Mouse (Mus musculus): ENCODE results near the gene Myo10. TPM values are rescaled to one million over a fixed set of nuclear protein-coding genes. Genes with fewer than 3 reads are reported as not detected.
"Not testable (repeated sequence)": the region's sequence is repeated elsewhere in the genome, so short reads cannot be mapped to it uniquely, and the experiment has no call there.

Gene Myo10
- polyA plus RNA-seq, 1 experiment from 2014 or later, result 66.3 TPM

DNA sequence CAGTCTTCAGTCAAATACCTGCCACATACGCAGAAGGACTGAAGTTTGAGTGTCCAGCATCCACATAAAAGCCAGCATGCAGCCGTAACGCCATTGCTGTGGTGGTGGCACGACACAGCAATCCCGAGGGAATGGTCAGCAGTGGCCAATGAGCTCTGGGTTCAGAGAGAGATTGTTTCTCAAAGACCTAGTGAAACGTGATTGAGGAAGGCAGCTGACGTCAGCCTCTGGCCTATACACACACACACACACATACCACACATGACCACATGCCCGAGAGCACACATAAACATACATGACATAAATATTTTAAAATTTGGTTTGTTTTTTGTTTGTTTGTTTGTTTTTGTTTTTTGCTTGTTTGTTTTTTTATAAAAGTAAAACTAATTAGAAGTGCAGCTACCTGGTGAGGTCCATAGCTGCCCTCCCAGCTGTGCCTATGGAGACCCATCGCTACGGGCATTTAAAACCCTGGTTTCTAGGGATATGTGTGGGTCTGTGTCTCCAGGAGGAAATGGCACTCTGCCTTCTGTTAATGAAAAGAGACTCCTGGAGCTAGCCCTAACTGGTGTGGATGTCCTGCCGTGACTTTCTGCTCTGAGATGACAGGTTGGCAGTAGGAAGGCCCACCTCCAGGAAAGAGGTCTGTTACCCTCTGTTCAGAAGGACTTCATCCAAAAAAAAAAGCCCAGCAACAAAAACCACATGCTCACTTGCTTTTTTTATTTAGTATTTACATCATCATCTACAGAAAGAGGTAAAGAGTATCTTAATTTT is 82.7 kb downstream of the Myo10 start:
- Histone ChIP-seq H3K4me3 (no peak overlapping the region), H3K27ac (no peak overlapping the region), H3K9me3 (no peaks in the 10 kb centered on the region; the same call in 1 of the 2 replicates), H3K27me3 (ENCODE audit: poor library complexity, severe bottlenecking) (no peaks in the 10 kb centered on the region), H3K4me1 (0 out of 2 replicates have a peak, but pooled peaks cover 3% of the 10 kb centered on the region), H3K36me3 (replicated peaks) (peaks cover 36% of the 10 kb centered on the region)
- DNase-seq (ENCODE audit: extremely low spot score, low spot score), result no peak
- 86% methylated on average over 11 of the region's 11 CpGs for WGBS

GRCm38 (mm10) chr15:25706874-25707554 is 84.7 kb downstream of the Myo10 start:
- H3K27me3 ChIP-seq (ENCODE audit: poor library complexity, severe bottlenecking), result no peaks in the 10 kb centered on the region
- H3K4me3 ChIP-seq, result no peak overlapping the region
- H3K4me1 ChIP-seq, result 0 out of 2 replicates have a peak, but pooled peaks cover 3% of the 10 kb centered on the region
- no peaks in the 10 kb centered on the region; the same call in 1 of the 2 replicates for H3K9me3 ChIP-seq
- WGBS, result 91% methylated on average over 19 of the region's 19 CpGs
- no peak for DNase-seq (ENCODE audit: extremely low spot score, low spot score)
- H3K36me3 ChIP-seq (replicated peaks), result peaks cover 29% of the 10 kb centered on the region
- H3K27ac ChIP-seq, result 0 out of 2 replicates have a peak overlapping the region, but pooled peaks have one; percentile 8

GRCm38 (mm10) chr15:25707891-25708290 is 85.6 kb downstream of the Myo10 start:
- Histone ChIP-seq H3K36me3 (replicated peaks) (peaks cover 20% of the 10 kb centered on the region), H3K27me3 (ENCODE audit: poor library complexity, severe bottlenecking) (peaks cover 5% of the 10 kb centered on the region), H3K9me3 (no peaks in the 10 kb centered on the region), H3K4me1 (peaks cover 7% of the 10 kb centered on the region), H3K27ac (no peak overlapping the region), H3K4me3 (no peak overlapping the region)
- no peak for DNase-seq (ENCODE audit: extremely low spot score, low spot score)
- WGBS, result 69% methylated on average over 1 of the region's 1 CpGs

GRCm38 (mm10) chr15:25710876-25711275 is 88.6 kb downstream of the Myo10 start:
- Histone ChIP-seq H3K36me3 (replicated peaks) (peaks cover 16% of the 10 kb centered on the region), H3K9me3 (no peaks in the 10 kb centered on the region), H3K4me3 (no peak overlapping the region), H3K4me1 (peaks cover 28% of the 10 kb centered on the region), H3K27me3 (ENCODE audit: poor library complexity, severe bottlenecking) (peaks cover 30% of the 10 kb centered on the region), H3K27ac (no peak overlapping the region)
- 93% methylated on average over 10 of the region's 10 CpGs for WGBS
- DNase-seq (ENCODE audit: extremely low spot score, low spot score), result no peak

DNA sequence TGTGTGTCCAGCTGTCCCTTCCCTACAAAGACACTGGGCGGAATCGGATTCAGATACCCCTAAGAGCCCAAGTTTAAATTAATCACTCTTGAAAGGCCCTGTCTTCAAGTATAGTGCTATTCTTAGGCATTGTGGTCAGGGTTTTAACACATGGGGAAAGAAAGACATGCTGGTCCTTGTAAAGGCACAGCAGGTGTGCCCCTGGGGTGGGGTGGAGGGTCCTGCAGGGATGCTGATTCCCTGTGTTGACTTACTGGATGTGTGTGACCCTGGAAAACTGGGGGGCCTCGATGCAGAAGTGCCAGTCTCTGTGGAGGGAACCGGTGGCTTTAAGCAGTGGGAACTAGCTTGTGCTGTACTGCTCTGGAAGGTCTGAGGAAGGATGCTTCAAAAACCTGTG is 90.6 kb downstream of the Myo10 start:
- Histone ChIP-seq H3K4me3 (no peak overlapping the region), H3K27ac (no peak overlapping the region), H3K27me3 (ENCODE audit: poor library complexity, severe bottlenecking) (peaks cover 30% of the 10 kb centered on the region), H3K4me1 (peaks cover 30% of the 10 kb centered on the region), H3K9me3 (no peaks in the 10 kb centered on the region), H3K36me3 (replicated peaks) (peaks cover 2% of the 10 kb centered on the region; the same call in 1 of the 2 replicates)
- DNase-seq (ENCODE audit: extremely low spot score, low spot score), result no peak
- 68% methylated on average over 4 of the region's 4 CpGs for WGBS

DNA sequence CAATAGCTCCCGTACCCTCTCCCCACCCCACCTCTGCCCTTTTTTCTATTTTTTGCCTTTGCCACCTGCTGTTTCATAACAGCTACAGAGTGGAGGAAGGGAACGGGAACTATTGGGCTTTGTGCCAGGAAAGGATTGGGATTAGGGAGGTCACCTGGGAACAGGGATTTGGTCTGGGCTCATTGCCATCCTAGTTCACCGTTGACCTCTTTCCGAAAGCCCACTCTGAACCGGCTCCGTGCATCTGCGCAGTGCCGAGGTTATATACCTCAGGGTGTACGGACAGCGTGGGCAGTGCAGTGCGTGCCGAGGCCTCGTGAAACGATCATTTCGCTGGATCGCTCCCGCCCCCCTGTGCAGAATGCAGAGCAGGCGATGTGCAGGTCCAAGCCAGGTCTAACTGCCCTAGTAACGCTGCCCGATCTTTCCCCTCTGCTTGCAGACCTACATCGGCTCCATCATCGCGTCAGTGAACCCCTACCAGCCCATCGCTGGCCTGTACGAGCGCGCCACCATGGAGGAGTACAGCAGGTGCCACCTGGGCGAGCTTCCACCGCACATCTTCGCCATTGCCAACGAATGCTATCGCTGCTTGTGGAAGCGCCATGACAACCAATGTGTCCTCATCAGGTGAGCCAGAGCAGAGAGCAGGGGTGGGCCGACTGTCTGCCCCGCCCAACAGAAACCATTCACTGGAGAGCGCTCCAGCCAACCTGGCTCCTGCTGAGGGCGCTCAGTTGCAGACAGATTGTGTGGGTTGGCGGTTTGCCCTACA is 91.4 kb downstream of the Myo10 start:
- DNase-seq (ENCODE audit: extremely low spot score, low spot score), result no peak
- Histone ChIP-seq H3K4me1 (peaks cover 30% of the 10 kb centered on the region), H3K36me3 (replicated peaks) (peaks cover 2% of the 10 kb centered on the region; the same call in 1 of the 2 replicates), H3K4me3 (peak overlapping the region; percentile 32), H3K9me3 (no peaks in the 10 kb centered on the region), H3K27me3 (ENCODE audit: poor library complexity, severe bottlenecking) (peaks cover 30% of the 10 kb centered on the region), H3K27ac (no peak overlapping the region)
- 51% methylated on average over 38 of the region's 38 CpGs for WGBS

GRCm38 (mm10) chr15:25715218-25715995 is 93.1 kb downstream of the Myo10 start:
- H3K4me1 ChIP-seq, result peaks cover 30% of the 10 kb centered on the region
- H3K27ac ChIP-seq, result no peak overlapping the region
- no peak for DNase-seq (ENCODE audit: extremely low spot score, low spot score)
- H3K36me3 ChIP-seq (replicated peaks), result peaks cover 2% of the 10 kb centered on the region; the same call in 1 of the 2 replicates
- H3K27me3 ChIP-seq (ENCODE audit: poor library complexity, severe bottlenecking), result peaks cover 30% of the 10 kb centered on the region
- 85% methylated on average over 10 of the region's 10 CpGs for WGBS
- no peak overlapping the region for H3K4me3 ChIP-seq
- no peaks in the 10 kb centered on the region for H3K9me3 ChIP-seq

DNA sequence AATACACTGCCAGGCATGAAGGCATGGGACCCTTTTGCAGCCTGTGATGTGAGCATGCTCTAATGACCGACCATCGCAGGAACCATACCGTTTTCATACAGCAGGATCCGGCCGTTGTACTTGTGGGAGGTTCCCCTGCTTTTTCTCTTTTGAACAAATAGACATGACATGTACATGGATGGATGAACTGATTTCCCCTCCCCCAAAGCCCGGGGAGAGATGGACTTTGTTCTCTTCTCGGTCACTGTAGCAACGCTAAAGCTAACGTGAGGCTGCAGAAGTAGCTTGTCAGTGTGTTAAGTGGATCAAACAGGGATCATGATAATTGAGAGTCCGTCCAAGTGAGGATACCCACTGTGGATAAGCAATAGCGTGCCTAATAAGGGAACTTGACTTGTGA is 93.7 kb downstream of the Myo10 start:
- no peak overlapping the region for H3K4me3 ChIP-seq
- 80% methylated on average over 11 of the region's 11 CpGs for WGBS
- no peaks in the 10 kb centered on the region for H3K9me3 ChIP-seq
- H3K4me1 ChIP-seq, result peaks cover 30% of the 10 kb centered on the region
- DNase-seq (ENCODE audit: extremely low spot score, low spot score), result no peak
- no peak overlapping the region for H3K27ac ChIP-seq
- peaks cover 30% of the 10 kb centered on the region for H3K27me3 ChIP-seq (ENCODE audit: poor library complexity, severe bottlenecking)
- peaks cover 6% of the 10 kb centered on the region; the same call in 1 of the 2 replicates for H3K36me3 ChIP-seq (replicated peaks)

- Histone ChIP-seq H3K36me3 (replicated peaks) (peaks cover 12% of the 10 kb centered on the region), H3K27ac (no peak overlapping the region), H3K27me3 (ENCODE audit: poor library complexity, severe bottlenecking) (peaks cover 30% of the 10 kb centered on the region), H3K4me1 (peaks cover 30% of the 10 kb centered on the region), H3K4me3 (no peak overlapping the region), H3K9me3 (no peaks in the 10 kb centered on the region)
- peak; percentile 72 for DNase-seq (ENCODE audit: extremely low spot score, low spot score)
- 35% methylated on average over 3 of the region's 3 CpGs for WGBS
Observed at GRCm38 (mm10) chr15:25717006-25717405, 94.7 kb downstream of the Myo10 start.

DNA sequence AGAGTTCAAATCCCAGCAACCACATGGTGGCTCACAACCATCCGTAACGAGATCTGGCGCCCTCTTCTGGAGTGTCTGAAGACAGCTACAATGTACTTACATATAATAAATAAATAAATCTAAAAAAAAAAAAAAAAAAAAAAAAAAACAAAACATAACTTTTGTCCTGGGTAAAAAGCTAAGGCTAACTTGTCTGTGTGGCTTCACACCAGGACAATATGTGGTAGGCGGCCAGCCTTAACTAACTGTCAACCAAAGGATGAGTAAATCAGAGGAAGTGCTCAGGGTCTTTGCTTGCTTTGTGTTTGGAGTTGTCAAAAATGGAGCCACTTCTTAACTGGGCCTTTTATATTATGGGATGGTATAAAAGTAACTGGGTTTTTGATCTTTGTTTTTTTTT is 95.8 kb downstream of the Myo10 start:
- Histone ChIP-seq H3K27me3 (ENCODE audit: poor library complexity, severe bottlenecking) (peaks cover 23% of the 10 kb centered on the region), H3K36me3 (replicated peaks) (peaks cover 22% of the 10 kb centered on the region), H3K4me1 (peaks cover 24% of the 10 kb centered on the region)
- WGBS, result 100% methylated on average over 2 of the region's 4 CpGs
- not testable (repeated sequence) for H3K9me3 ChIP-seq; DNase-seq (ENCODE audit: extremely low spot score, low spot score); H3K4me3 ChIP-seq; H3K27ac ChIP-seq

DNA sequence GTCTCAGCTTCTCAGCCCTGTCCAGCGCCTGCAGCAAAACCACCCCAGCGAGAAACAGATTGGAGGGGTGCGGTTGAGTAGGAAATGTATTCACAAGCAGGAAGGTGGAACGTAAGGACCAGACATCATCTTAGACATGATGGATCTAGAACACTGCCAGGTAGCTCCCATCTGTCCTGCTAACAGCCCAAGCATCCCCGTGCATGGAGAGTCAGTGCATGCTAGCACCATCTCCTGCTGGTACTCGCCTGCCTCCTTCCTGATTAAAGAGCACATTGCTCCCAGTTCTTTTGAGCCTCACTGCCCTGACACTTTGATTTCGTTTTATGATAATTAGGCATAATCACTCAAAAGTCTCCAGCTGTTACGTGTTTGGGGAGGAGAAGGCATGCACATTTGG is 96.9 kb downstream of the Myo10 start:
- H3K27ac ChIP-seq, result no peak overlapping the region
- peaks cover 11% of the 10 kb centered on the region for H3K27me3 ChIP-seq (ENCODE audit: poor library complexity, severe bottlenecking)
- H3K4me3 ChIP-seq, result no peak overlapping the region
- H3K9me3 ChIP-seq, result no peaks in the 10 kb centered on the region
- 82% methylated on average over 8 of the region's 8 CpGs for WGBS
- peaks cover 25% of the 10 kb centered on the region for H3K36me3 ChIP-seq (replicated peaks)
- peaks cover 17% of the 10 kb centered on the region for H3K4me1 ChIP-seq
- DNase-seq (ENCODE audit: extremely low spot score, low spot score), result no peak

DNA sequence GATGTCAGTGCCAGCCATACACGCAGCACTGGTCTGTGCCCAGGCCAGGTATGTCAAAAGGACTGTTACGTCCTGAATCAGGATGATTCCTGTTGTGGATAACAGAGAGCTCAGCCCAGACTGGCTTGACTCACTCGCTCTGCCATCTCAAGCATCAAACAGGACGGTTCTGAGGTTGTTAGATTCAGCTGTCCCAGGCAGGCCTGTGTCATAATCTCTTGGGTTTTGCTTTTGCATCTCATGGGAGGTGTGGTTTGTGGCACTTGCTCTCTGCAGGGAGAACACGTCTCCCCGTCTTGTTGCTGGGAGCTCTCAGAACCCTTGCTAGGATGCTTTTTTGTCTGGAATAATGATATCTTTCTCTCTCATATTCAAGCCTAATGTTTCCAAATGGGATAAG is 97.9 kb downstream of the Myo10 start:
- peaks cover 33% of the 10 kb centered on the region for H3K36me3 ChIP-seq (replicated peaks)
- no peak overlapping the region for H3K4me3 ChIP-seq
- no peaks in the 10 kb centered on the region for H3K9me3 ChIP-seq
- peaks cover 2% of the 10 kb centered on the region; the same call in 1 of the 2 replicates for H3K27me3 ChIP-seq (ENCODE audit: poor library complexity, severe bottlenecking)
- 90% methylated on average over 6 of the region's 6 CpGs for WGBS
- no peak for DNase-seq (ENCODE audit: extremely low spot score, low spot score)
- peaks cover 15% of the 10 kb centered on the region for H3K4me1 ChIP-seq
- H3K27ac ChIP-seq, result no peak overlapping the region
